Mouse (Mus musculus): ENCODE results near the gene Ntn3.

DNA sequence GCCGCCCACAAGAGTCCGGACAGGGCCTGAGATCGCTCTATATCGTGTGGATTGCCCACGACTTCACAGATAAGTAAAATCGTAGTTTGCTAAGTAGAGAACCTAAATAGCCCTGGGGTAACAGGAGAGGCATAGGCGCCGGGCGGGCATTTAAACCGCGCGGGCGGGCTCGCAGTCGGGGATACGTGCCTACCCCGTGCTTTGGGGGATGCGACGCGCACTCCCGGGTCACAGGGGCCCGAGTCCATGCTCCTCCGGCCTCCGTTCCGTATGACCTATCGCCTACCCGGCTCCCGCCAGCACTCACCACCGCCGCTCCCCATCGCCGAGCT, 41.6 kb upstream of the Ntn3 start:
- TF ChIP-seq CTCF (IDR thresholded peaks at IDR 0.05; ENCODE audit: borderline replicate concordance, extremely low read depth, insufficient read depth, insufficient read length): no peak
- TF ChIP-seq POLR2A (IDR thresholded peaks at IDR 0.05; ENCODE audit: borderline replicate concordance, extremely low read depth, insufficient read depth, insufficient read length, poor library complexity, severe bottlenecking): no peak; the same call in 1 of the 2 replicates
